Mouse (Mus musculus) CD4-positive, CD25-positive, alpha-beta regulatory T cell, adult 9 weeks (primary cell): Measurements from ENCODE around the gene Sorbs1. TPM values are rescaled to one million over a fixed set of nuclear protein-coding genes. Genes with fewer than 3 reads are reported as not detected.

Source experiments
- polyA plus RNA-seq: library from polyadenylated mRNA; unstranded; fragments of 100-300 nt; shearing (Covaris generic); gene quantifications from one replicate; pipeline ENCODE4 v1.2.1, GENCODE M21; 2017

Sorbs1 gene
- polyA plus RNA-seq: 26.0 TPM

DNA sequence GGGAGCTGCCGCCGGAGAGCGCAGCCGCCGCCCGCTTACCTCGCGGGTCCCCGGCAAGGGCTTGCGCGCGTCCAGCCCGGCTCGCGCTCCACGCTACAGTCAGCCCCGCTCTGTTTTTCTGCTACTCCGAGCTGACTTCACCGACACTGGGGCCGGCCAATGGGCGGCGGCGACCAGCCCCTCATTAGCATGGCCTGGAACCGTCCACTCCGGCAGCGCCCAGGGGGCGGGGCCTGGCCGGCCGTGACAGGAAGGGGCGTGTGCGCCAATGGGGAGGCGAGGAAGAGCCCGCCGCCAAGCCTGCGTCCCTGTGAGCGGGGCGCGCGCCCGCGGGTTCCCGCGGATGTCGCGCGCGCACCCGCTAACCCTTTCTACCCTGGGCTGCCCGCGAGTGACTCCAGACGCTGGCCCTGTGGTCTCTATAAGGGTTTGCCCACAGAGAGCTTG, at the start of gene Sorbs1:
Gene Sorbs1, minus strand, starts transcription at position 148 of the 447 bp plus-strand sequence.

DNA sequence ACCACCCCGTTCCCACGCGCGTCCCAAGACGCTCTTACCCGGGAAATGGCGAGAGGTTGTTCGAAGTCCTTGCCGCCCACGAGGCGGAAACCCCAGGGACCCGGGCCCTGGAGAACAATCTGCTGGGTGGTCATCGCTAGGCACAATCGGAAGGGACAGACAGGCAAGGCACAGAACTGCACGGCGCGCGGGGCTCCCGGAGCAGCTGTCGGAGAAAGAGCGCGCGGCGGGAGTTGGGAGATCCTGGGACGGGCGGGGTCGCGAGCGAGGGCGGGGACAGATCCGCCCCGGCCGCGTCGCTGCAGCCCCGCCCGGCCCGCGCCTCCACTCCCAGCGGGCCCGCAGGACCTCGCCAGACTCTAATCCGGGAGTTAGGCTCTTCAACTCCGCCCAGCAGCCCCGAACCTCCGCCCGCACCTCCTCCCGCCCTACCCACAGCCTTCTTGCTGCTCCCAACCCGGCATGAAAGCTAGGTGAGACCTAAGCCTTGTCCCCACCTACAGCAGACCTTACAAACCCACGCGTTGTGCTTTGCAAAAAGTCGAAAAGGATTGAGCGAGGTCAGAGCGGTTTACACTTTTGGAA, 242.2 kb downstream of the Sorbs1 start, which contains the start of gene Pdlim1:
Gene Pdlim1, minus strand, starts transcription at position 535 of the 585 bp plus-strand sequence.

Other genes with a start within 250 kb of the Sorbs1 start
- gene Pdlim1, start 241.9 kb downstream of the Sorbs1 start, polyA plus RNA-seq: 303 TPM
- 82.9 TPM for gene Aldh18a1, start 74.7 kb upstream of the Sorbs1 start, polyA plus RNA-seq
- 11.6 TPM for gene Tctn3, start 98.5 kb upstream of the Sorbs1 start, polyA plus RNA-seq
- gene Entpd1, start 98.6 kb upstream of the Sorbs1 start, polyA plus RNA-seq: 42.5 TPM
- 2.3 TPM for gene Cc2d2b, start 235.0 kb upstream of the Sorbs1 start, polyA plus RNA-seq